In genomic region chr10:86345645-86346044, GRCm38 (mm10) we compare ENCODE assay signal across 29 mouse cellular contexts. TPM values are rescaled to one million over a fixed set of nuclear protein-coding genes. Genes with fewer than 3 reads are reported as not detected.
"Had no signal": no experiment of that assay in that cellular context is flagged by ENCODE, and none has a peak within 500 bp of the region (broad histone marks: within the 10 kb centered on the region; RNA-seq: fewer than 3 reads in every experiment).

No protein-coding gene starts in this region.

- H3K4me2 ChIP-seq: heart, embryonic 11.5 days; heart, embryonic 12.5 days; heart, embryonic 13.5 days; heart, embryonic 15.5 days; hindbrain, embryonic 12.5 days; hindbrain, embryonic 13.5 days; hindbrain, embryonic 14.5 days; hindbrain, embryonic 15.5 days; intestine, embryonic 15.5 days; kidney, embryonic 15.5 days had no signal

- H3K27ac ChIP-seq: heart, embryonic 10.5 days; heart, embryonic 15.5 days; hindbrain, embryonic 10.5 days; hindbrain, embryonic 12.5 days; hindbrain, embryonic 13.5 days; hindbrain, embryonic 14.5 days; hindbrain, embryonic 15.5 days; hindbrain, postnatal 0 days; intestine, embryonic 15.5 days; kidney, embryonic 15.5 days; kidney, postnatal 0 days; layer of hippocampus, adult 2 months; left cerebral cortex, adult 2 months had no signal

- DNase-seq: heart, postnatal 10 days; heart, postnatal 36 days; heart, postnatal 4 days; kidney, adult 11 months; kidney, adult 18-20 months; kidney, postnatal 10 days; kidney, postnatal 14 days; kidney, postnatal 25 days; kidney, postnatal 4 days; layer of hippocampus, adult 9-11 months; layer of hippocampus, postnatal 36 days had no signal

- ATAC-seq: hindbrain, embryonic 16.5 days; hindbrain, postnatal 0 days; inflammation-experienced regulatory T-cells, adult 6 months had no signal

- H3K9ac ChIP-seq: heart, embryonic 12.5 days; heart, embryonic 13.5 days; heart, embryonic 15.5 days; hindbrain, embryonic 12.5 days; hindbrain, embryonic 13.5 days; hindbrain, embryonic 14.5 days; hindbrain, embryonic 15.5 days; intestine, embryonic 15.5 days; kidney, embryonic 15.5 days had no signal

- H3K9me3 ChIP-seq: heart, embryonic 10.5 days; heart, embryonic 12.5 days; heart, embryonic 13.5 days; heart, embryonic 15.5 days; hindbrain, embryonic 10.5 days; hindbrain, embryonic 12.5 days; hindbrain, embryonic 13.5 days; hindbrain, embryonic 15.5 days; intestine, embryonic 15.5 days; kidney, embryonic 15.5 days had no signal

- H3K27me3 ChIP-seq: heart, embryonic 12.5 days; heart, embryonic 13.5 days; heart, embryonic 15.5 days; hindbrain, embryonic 12.5 days; hindbrain, embryonic 13.5 days; hindbrain, embryonic 15.5 days; intestine, embryonic 15.5 days; kidney, embryonic 15.5 days had no signal

- H3K4me3 ChIP-seq: heart, embryonic 10.5 days; heart, embryonic 12.5 days; heart, embryonic 13.5 days; heart, embryonic 15.5 days; hindbrain, embryonic 10.5 days; hindbrain, embryonic 12.5 days; hindbrain, embryonic 13.5 days; hindbrain, embryonic 15.5 days; intestine, embryonic 15.5 days; kidney, embryonic 15.5 days; layer of hippocampus, adult 2 months; left cerebral cortex, adult 2 months had no signal

RNA-seq across cellular contexts. Expression of gene Timp3, which starts 45.5 kb away (rescaled TPM):
- polyA plus RNA-seq: inflammation-experienced regulatory T-cells, adult 6 months had no signal
